Mouse (Mus musculus) layer of hippocampus, adult 18-20 months (tissue): ENCODE measurements around the gene Fhl3. TPM values are rescaled to one million over a fixed set of nuclear protein-coding genes. Genes with fewer than 3 reads are reported as not detected.

ENCODE experiments used
- DNase-seq, 2 experiments: peaks; one replicate each; pipeline ENCODE4 v3.0.0; 2022; ENCODE audit warnings: low spot score in 2 of 2
- long read RNA-seq: library from polyadenylated mRNA; stranded (forward); transcript quantifications from one replicate; pipeline ENCODE4 v2.0.0, GENCODE M21; 2021
- total RNA-seq, 2 experiments: library from RNA; stranded (reverse); gene quantifications; 2 replicates each; pipeline ENCODE4 v1.2.3; 2021

Gene Fhl3
- total RNA-seq = 1 to 10 TPM; 1.2 to 1.4 TPM
- long read RNA-seq = 0 reads

DNA sequence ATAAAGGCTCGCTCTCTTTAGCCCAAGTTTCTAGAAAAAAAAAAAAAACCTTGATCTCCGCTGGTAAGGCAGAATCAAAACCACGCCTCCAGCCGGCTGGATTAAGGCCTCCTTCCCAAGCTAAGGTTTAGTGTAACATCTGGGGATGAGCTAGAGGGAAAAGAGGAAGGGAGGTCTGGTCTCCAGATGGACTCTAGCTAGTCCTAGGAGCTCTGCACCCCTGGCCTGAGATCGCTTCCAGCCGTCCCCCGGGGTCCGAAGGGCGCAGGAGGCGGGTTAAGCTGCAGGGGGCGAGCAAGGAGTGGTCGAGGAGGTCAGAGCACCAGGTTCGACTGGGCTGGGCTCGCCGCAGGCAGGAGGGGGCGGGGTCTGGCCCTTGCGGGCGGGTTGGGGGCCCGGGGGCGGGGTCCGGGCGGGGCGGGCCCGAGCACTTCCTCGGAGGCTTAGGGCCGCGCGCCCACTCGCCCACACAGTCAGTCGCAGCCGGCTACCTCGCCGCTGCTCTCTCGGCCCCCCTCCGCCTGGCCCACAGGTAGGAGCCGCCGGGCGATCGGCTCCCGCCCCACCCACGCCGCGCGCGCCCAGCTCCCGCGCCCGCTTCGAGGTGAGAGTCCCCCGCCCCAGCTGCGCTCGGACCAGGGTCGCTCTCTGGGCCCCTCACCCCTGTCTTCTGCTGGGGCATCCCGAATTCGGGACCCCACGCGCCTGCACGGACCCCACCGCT, at the start of gene Fhl3:
TSS of gene Fhl3 (plus strand) at position 454 of the 724 bp plus-strand sequence.
- no peak for DNase-seq

- DNase-seq = no peak
These were observed 47.6 kb upstream of the Fhl3 start for GRCm38 (mm10) chr4:124652886-124653285.

GRCm38 (mm10) chr4:124656518-124656853, 44.0 kb upstream of the Fhl3 start, which contains the start of gene Pou3f1:
TSS of gene Pou3f1 (plus strand) at chr4:124656807.
- no peak for DNase-seq

- peak; percentile 86 to 94 for DNase-seq
These were observed 43.4 kb upstream of the Fhl3 start for GRCm38 (mm10) chr4:124656854-124657650.

DNA sequence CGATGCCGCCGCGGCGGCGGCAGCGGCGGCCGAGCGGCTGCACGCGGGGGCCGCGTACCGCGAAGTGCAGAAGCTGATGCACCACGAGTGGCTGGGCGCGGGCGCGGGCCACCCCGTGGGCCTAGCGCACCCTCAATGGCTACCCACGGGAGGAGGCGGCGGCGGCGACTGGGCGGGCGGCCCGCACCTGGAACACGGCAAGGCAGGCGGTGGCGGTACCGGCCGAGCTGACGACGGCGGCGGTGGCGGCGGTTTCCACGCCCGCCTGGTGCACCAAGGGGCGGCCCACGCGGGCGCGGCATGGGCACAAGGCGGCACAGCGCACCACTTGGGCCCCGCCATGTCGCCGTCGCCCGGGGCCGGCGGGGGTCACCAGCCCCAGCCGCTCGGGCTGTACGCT, 42.7 kb upstream of the Fhl3 start:
- no peak for DNase-seq

DNA sequence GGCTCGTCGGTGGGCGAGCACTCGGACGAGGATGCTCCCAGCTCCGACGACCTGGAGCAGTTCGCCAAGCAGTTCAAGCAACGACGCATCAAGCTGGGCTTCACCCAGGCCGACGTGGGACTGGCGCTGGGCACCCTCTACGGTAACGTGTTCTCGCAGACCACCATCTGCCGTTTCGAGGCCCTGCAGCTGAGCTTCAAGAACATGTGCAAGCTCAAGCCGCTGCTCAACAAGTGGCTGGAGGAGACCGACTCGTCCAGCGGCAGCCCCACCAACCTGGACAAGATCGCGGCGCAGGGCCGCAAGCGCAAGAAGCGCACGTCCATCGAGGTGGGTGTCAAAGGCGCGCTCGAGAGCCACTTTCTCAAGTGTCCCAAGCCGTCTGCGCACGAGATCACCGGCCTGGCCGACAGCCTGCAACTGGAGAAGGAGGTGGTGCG, 42.1 kb upstream of the Fhl3 start:
- no peak for DNase-seq

- no peak for DNase-seq
These were observed 41.0 kb upstream of the Fhl3 start for GRCm38 (mm10) chr4:124659251-124660217.

GRCm38 (mm10) chr4:124660603-124661002, 39.9 kb upstream of the Fhl3 start:
- DNase-seq = no peak

DNA sequence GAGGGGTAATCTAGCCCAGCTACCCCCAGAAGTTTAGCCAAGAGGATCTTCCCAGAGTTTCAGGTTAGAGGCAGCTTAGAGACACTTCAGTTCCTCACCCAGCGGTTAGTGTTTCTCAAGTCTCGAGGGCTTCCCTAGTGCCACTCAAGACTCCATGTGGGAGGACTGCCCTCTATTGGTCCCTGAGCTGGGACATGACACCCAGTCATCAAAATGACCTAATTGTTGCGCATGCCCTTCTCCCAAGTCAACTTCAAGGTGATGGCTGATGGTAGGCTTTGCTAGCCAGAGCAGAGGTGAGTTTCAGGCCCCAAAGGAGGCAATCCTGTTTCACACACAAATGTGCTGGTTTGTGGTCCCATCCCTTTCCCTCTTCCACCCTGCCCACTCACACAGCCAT, 37.5 kb upstream of the Fhl3 start:
- no peak for DNase-seq

DNA sequence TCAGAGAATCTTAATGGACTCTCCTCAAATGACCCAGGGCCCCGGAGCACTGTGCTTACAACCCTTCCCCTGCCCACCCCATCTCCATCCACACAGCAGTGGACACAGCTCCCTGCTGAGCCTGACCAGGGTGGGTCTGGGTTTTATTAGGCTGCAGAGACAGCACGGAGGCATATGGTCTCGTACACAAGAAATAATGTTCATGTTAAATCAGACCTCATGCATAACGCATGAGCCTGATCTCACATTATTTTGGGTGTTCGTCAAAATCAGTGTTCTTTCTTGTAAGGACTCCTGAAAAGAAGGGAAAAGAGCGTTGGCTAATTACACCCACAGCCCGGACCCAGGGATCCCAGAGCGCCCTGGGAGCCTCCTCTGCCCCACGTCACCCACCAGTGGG, 36.3 kb upstream of the Fhl3 start:
- DNase-seq = no peak

- DNase-seq = no peak
These were observed 35.9 kb upstream of the Fhl3 start for GRCm38 (mm10) chr4:124664604-124665003.

- no peak for DNase-seq
These were observed 32.9 kb upstream of the Fhl3 start for GRCm38 (mm10) chr4:124667476-124668033.

GRCm38 (mm10) chr4:124668078-124668477, 32.4 kb upstream of the Fhl3 start:
- DNase-seq = no peak

DNA sequence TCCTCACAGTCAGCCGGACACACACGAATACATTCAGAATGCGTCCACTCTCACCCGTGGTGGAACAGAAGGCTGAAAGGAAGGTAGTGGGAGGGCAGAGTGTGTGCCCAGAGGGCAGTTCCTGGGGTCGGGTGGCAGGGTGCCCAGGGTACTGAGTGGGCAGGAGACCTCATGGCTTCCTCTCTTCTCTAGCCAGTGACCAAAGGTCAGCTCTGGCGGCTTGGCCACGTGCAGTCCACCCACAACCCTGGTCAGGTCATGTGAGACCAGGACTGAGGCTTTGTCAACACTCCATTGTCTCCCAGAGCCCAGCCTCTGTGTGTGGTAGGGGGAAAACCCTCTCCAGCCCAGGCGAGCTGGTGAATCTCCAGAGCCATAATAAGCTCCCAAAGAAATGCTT, 30.3 kb upstream of the Fhl3 start:
- no peak for DNase-seq

DNA sequence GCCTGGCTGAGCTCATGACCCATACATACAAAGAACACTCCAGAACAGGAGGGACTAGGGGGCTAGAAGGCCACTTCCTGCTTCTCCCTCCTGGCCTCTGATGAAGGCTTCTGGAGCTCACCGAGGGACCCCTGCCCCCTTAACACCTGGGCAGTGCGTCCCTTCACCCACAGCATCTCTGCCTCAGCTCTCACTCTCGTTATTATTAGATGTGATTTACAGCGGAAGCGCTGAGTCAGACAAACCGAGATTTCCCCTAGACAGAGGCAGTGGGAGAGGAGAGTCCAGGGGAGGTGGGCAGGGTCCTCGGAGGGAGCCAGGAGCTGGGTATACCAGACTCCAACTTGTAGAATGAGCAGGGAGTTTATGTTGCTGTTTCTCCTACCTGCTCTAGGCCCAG, 28.9 kb upstream of the Fhl3 start:
- no peak for DNase-seq

GRCm38 (mm10) chr4:124672347-124673320, 27.9 kb upstream of the Fhl3 start:
- peak in 1 of 2 experiments; percentile 64 for DNase-seq

GRCm38 (mm10) chr4:124674334-124675032, 26.0 kb upstream of the Fhl3 start:
- DNase-seq = no peak

DNA sequence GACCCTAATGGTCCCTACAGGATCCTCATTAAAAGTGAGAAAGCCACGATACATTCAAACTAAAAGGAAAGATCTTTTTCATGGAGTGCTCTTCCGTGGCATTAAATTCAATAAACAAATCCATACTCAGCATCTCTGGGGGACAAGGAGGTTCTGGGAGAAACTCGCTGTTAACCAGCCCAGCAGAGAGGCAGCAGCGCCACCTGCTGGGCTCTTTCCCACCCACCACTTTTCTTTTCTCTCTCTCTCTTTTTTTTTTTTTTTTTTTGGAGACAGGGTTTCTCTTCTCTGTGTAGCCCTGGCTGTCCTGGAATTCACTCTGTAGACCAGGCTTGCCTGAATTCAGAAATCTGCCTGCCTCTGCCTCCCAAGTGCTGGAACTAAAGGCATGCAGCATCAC, 25.5 kb upstream of the Fhl3 start:
- peak in 1 of 2 experiments; percentile 80 for DNase-seq

DNA sequence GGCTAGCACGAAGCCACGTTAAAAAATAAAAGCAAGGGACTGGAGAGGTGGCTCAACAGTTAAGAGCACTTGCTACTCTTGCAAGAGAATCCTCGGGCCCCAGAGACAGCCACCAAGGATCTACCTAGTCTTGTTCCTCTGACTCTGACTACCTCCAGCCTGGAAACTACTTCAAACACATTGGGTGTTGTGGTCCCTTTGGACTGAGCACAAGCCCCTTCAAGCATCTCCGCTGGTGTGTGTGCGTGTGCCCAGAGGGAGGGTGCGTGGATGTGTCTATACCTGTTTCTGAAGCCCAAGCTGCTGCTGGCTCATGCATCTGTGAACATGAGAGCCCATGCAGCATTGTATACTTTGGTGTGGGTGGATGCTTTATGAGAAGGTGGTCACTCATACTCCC, 24.5 kb upstream of the Fhl3 start:
- no peak for DNase-seq
